Mouse (Mus musculus) heart, postnatal 0 days (tissue): ENCODE data around the gene Ramp2.

Experiments
- CTCF ChIP-seq: IDR thresholded peaks from 2 replicates; pipeline ENCODE4 v1.5.1; 2016; ENCODE audit warnings: antibody characterized with exemption, control low read depth, low read depth
- EP300 ChIP-seq: IDR thresholded peaks from 2 replicates; pipeline ENCODE4 v1.6.1; 2016; ENCODE audit warnings: antibody characterized with exemption, low read depth

DNA sequence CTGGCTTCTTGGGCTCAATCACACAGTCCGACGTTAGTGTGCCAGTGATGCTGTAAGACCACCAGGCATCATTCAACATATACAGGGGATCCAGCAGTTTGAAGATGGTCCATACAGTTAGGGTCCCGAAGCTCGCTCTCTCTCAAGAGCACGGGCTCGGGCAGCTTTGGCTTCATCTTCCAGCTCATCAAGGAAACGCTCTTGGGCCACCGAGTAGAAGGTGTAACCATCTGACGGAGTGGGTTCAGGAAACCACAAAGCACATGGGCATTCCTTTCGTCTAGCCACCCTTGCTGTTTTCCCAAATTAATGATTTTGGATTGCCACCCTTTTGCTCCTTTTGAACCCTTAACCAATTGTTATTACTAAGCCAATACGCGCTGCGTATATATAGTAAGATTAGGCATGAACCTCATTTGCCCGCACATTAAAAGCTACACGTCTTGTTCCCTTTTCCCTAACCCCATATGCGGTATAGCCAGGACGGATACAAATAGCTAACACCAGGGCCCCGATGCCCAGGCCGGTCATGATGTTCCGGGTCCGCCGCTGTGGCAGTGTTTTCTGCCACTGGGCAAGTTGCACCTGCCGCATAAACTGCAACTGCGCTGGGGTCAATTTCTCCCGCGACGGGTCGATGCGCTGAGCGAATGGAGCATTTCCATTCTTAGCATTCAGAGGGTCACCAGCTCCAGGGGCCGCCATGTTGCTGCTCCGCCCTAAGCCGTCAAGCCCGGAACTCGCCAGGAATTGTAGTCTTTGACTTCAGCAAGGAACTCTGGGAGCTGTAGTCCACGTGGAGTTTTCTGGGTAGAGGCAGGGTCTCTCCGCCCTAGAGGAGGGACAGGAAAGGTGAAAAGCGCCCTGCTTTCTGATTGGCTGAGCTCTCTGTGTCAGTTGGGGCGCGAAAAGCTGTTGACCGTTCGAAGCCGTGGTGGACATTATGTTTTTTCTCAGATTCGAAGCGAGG lies 32.7 kb downstream of the Ramp2 start, which contains the start of the genes Cntd1 and Coa3:
- TF ChIP-seq EP300 (no peak; the same call in 1 of the 2 replicates), CTCF (no peak; the same call in 1 of the 2 replicates)
